Mouse (Mus musculus) limb, embryonic 11.5 days (tissue): ENCODE measurements around the gene Rusc1. TPM values are rescaled to one million over a fixed set of nuclear protein-coding genes. Genes with fewer than 3 reads are reported as not detected.

Experiments used
- ATAC-seq: fragments of 200-750 bp; cut with Nextera tagmentation; 2 replicates; pipeline ENCODE4 v1.8.0; 2017; ENCODE audit warnings: low read depth; ENCODE audit not compliant: insufficient number of reproducible peaks, low FRiP score, low TSS enrichment
- DNase-seq: peaks from one replicate; pipeline ENCODE4 v3.0.0-alpha.2; 2015; ENCODE audit warnings: low spot score
- H3K27ac ChIP-seq: fragments of 300-500 bp; sonication (generic); replicated peaks from 2 replicates; pipeline ENCODE4 v1.5.1; 2014; ENCODE audit warnings: low read depth, mild to moderate bottlenecking, low read length
- H3K27me3 ChIP-seq: fragments of 300-500 bp; sonication (generic); 2 replicates; pipeline ENCODE4 v1.6.1; 2014; ENCODE audit warnings: mild to moderate bottlenecking, low read length, mixed read lengths; ENCODE audit not compliant: control insufficient read depth, insufficient read depth
- H3K36me3 ChIP-seq: fragments of 300-500 bp; sonication (generic); 2 replicates; pipeline ENCODE4 v1.6.1; 2014; ENCODE audit warnings: mild to moderate bottlenecking, low read length, moderate library complexity, mixed read lengths; ENCODE audit not compliant: control insufficient read depth, insufficient read depth
- H3K4me1 ChIP-seq: fragments of 300-500 bp; sonication (generic); 2 replicates; pipeline ENCODE4 v1.6.1; 2014; ENCODE audit warnings: low read length, mixed read lengths; ENCODE audit not compliant: control insufficient read depth, insufficient read depth
- H3K4me2 ChIP-seq: fragments of 300-500 bp; sonication (generic); 2 replicates; pipeline ENCODE4 v1.6.1; 2014; ENCODE audit warnings: low read depth, mild to moderate bottlenecking, moderate library complexity; ENCODE audit not compliant: severe bottlenecking
- H3K4me3 ChIP-seq: fragments of 300-500 bp; sonication (generic); 2 replicates; pipeline ENCODE4 v1.5.1; 2014; ENCODE audit warnings: low read depth, low read length
- H3K9ac ChIP-seq: fragments of 300-500 bp; sonication (generic); 2 replicates; pipeline ENCODE4 v1.6.1; 2014; ENCODE audit warnings: mild to moderate bottlenecking, low read length
- H3K9me3 ChIP-seq: fragments of 300-500 bp; sonication (generic); 2 replicates; pipeline ENCODE4 v1.6.1; 2016; ENCODE audit warnings: low read length; ENCODE audit not compliant: control insufficient read depth
- WGBS: fragments of 180-500 bp; shearing (Covaris S2); extraction: QIAGEN DNeasy Blood & Tissue Kit; methylation state at CpG from one replicate; pipeline ENCODE4 v1.1.7; 2014; 5-methylcytosine and 5-hydroxymethylcytosine counted together
- polyA plus RNA-seq: library from polyadenylated mRNA; unstranded; fragments of >200 nt; fragmentation: Nextera tagmentation; extraction: Ambion mirVana; gene quantifications from 2 replicates; pipeline ENCODE4 v1.2.1, GENCODE M21; 2014

The Rusc1 gene
- polyA plus RNA-seq, 1 experiment from 2014 or later: 13.8 TPM

DNA sequence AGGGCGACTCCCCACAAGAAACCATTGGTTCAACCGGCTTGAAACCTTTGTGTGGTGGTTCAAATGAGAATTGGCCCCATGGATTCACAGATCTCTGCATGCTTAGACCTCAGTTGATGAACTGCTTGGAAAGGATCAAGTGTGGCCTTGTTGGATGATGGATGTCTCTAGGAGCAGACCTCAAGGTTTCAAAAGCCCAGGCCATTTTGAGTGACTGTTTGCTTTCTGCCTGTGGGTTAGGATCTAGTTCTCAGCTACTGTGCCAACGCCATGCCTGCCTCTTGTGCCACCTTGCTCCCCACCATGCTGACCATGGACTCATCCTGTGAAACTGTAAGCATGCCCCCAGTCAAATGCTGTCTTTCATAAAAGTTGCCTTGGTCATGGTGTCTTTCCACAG is 32.9 kb upstream of the Rusc1 start:
- Histone ChIP-seq H3K27me3 (no peaks in the 10 kb centered on the region), H3K4me2 (no peak overlapping the region), H3K27ac (no peak overlapping the region), H3K4me1 (no peaks in the 10 kb centered on the region), H3K9ac (no peak overlapping the region), H3K36me3 (no peaks in the 10 kb centered on the region), H3K9me3 (no peaks in the 10 kb centered on the region), H3K4me3 (no peak overlapping the region)
- DNase-seq: no peak
- WGBS: 94% methylated on average over 3 of the region's 3 CpGs
- ATAC-seq: no peak

DNA sequence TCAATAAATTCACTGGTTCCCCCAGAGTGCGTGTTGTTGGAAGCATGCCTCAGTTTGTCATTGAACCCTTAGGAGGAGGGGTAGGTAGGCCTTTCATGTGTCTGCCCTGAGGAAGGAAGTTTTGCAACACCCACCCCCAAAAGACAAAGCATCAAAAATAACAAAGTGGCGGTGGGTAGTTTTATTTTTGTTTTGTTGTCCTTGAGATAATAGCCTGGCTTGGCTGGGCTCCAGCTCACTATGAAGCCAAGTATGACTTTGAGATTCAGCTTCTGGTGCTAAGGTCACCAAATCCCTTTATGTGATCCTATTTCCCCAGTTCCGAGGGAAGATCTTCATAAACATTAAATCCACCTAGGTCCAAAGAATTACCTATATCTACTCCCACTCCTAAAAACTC is 31.1 kb upstream of the Rusc1 start:
- H3K27me3 ChIP-seq: no peaks in the 10 kb centered on the region
- ATAC-seq (no peak), DNase-seq (no peak)
- no peak overlapping the region for H3K4me3 ChIP-seq
- no peaks in the 10 kb centered on the region for H3K9me3 ChIP-seq
- H3K4me2 ChIP-seq: no peak overlapping the region
- H3K4me1 ChIP-seq: no peaks in the 10 kb centered on the region
- no peak overlapping the region for H3K9ac ChIP-seq
- 88% methylated on average over 3 of the region's 3 CpGs for WGBS
- no peak overlapping the region for H3K27ac ChIP-seq
- no peaks in the 10 kb centered on the region for H3K36me3 ChIP-seq

DNA sequence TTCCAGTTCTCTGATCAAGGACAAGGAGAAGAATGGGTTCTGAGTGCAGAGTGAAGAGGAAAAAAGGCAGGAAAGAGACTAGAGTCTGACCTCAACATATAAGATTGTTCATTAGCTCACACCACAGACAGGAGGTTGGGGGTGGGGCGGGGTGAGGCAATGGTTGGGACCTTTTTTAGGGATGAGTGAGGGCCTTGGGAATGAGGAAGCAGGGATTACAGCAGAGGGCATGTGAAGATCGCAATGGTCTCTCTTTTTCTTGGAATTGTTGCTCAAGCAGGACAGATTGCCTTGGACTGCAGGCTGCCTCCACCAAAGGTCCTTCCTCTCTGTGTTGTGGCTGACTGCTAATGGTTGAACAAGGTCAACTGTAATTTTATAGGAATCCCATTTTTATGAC is 30.2 kb upstream of the Rusc1 start:
- DNase-seq: no peak
- 83% methylated on average over 2 of the region's 2 CpGs for WGBS
- Histone ChIP-seq H3K9me3 (no peaks in the 10 kb centered on the region), H3K27ac (no peak overlapping the region), H3K27me3 (no peaks in the 10 kb centered on the region), H3K36me3 (no peaks in the 10 kb centered on the region), H3K4me2 (no peak overlapping the region), H3K4me1 (no peaks in the 10 kb centered on the region), H3K4me3 (no peak overlapping the region), H3K9ac (no peak overlapping the region)
- ATAC-seq: no peak

DNA sequence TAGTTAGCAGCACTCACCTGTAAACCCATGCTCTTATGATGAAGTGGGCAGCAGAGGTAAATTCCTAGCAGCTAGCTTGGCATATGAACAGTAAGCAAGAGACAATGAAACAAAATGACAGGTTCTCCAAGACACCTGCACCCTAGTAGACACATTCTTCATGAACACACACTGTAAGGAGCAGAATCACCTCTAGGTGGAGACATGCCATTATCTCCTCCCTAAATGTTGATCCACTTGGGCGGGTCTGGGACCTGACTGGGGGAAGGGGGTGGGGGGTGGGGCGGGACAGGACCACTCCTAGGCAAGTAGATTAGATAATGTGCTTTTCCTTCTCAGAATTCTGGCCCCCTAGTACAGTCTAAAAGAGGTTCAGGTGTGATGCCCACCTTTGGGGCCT is 22.4 kb upstream of the Rusc1 start:
- H3K4me1 ChIP-seq: no peaks in the 10 kb centered on the region
- no peak for DNase-seq
- no peaks in the 10 kb centered on the region for H3K27me3 ChIP-seq
- H3K9ac ChIP-seq: no peak overlapping the region
- no peaks in the 10 kb centered on the region for H3K9me3 ChIP-seq
- no peaks in the 10 kb centered on the region for H3K36me3 ChIP-seq
- H3K4me2 ChIP-seq: no peak overlapping the region
- ATAC-seq: no peak
- H3K4me3 ChIP-seq: no peak overlapping the region
- H3K27ac ChIP-seq: no peak overlapping the region
- WGBS: 3% methylated on average over 2 of the region's 2 CpGs

DNA sequence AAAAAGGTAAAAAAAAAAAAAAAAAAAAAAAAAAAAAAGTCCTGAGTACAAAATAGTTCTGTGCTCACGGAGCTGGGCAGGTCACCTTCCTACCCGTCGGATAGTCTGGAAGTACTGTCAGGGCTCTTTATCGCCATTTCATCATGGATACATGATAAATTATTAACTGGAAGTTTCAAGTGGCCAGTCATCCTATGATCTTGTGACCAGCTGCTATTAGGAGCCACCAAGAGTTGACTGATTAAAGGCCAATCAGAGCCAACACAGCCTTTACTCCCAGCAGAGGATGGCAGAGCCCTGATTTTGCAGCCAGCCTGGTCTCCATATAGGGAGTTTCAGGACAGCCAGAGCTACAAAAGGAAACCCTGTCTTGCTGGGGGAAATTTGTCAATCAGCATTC is 19.9 kb upstream of the Rusc1 start:
- ATAC-seq (no peak), DNase-seq (no peak)
- Histone ChIP-seq H3K9ac (no peak overlapping the region), H3K4me3 (no peak overlapping the region), H3K36me3 (no peaks in the 10 kb centered on the region), H3K27ac (no peak overlapping the region), H3K4me1 (no peaks in the 10 kb centered on the region), H3K27me3 (no peaks in the 10 kb centered on the region), H3K4me2 (no peak overlapping the region), H3K9me3 (no peaks in the 10 kb centered on the region)
- 89% methylated on average over 4 of the region's 4 CpGs for WGBS

DNA sequence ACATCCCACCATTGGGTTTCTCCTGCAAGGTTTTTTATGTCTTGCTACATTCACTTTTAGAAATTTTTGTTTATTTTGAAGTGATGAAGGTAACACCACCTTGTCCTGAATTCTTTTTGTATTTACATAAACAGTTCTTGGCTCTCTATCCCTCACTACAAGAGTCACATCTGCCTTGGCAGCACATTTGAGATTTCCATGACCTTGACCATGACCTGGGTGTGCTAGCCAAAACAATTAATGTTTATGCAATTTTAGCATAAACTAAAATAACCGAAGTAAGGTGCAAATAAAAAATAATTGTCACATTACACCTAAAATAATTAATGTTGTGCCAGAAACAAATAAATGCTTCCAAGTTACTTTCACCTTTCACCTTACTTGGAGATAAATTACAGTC is 15.0 kb upstream of the Rusc1 start:
- H3K4me2 ChIP-seq: no peak overlapping the region
- no peaks in the 10 kb centered on the region for H3K27me3 ChIP-seq
- H3K27ac ChIP-seq: no peak overlapping the region
- H3K4me1 ChIP-seq: no peaks in the 10 kb centered on the region
- H3K9me3 ChIP-seq: no peaks in the 10 kb centered on the region
- no peak for ATAC-seq
- DNase-seq: no peak
- H3K36me3 ChIP-seq: no peaks in the 10 kb centered on the region
- 64% methylated on average over 1 of the region's 1 CpGs for WGBS
- H3K4me3 ChIP-seq: no peak overlapping the region
- no peak overlapping the region for H3K9ac ChIP-seq

DNA sequence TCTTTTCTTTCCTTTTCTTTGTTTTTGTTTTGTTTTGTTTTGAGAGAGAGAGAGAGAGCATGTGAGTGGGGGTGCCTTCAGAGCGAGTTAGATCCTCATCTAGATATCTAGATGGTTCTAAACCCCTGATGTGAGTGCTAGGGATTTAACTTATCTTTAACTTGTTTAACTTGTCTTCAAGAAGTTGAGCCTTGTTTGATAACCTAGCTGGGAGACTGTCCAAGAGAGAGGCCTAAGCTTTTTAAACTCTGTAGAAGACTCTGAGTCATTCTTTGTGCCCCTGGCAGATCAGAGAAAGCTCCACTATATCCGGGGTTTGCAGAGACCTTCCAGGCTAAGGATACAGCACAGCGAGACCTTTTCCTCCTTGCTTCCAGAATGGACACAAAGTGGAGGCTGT is 14.4 kb upstream of the Rusc1 start:
- no peak overlapping the region for H3K27ac ChIP-seq
- H3K27me3 ChIP-seq: no peaks in the 10 kb centered on the region
- no peak overlapping the region for H3K9ac ChIP-seq
- 0 out of 2 replicates have a peak, but pooled peaks cover 4% of the 10 kb centered on the region for H3K4me1 ChIP-seq
- no peaks in the 10 kb centered on the region for H3K36me3 ChIP-seq
- H3K4me3 ChIP-seq: no peak overlapping the region
- H3K4me2 ChIP-seq: no peak overlapping the region
- WGBS: 66% methylated on average over 3 of the region's 3 CpGs
- no peak for ATAC-seq
- DNase-seq: no peak
- H3K9me3 ChIP-seq: no peaks in the 10 kb centered on the region

DNA sequence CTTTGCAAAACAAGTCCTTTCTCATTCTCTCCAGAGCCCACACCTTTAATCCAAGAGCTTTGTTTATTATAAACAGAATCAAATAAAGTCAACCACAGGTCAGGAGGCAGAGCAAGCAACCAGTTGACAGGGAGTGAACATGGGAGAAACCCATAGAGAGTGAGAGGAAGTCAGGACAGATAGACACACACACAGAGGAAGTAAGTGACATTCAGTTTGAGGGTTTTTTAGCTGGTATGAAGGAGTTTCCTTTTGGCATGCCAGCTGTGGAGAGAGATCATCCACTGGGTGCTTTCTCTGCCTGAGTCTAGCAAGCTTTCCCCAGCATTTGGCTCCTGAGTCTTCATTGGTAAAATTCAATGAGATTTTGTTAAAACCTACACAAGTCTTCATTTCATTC is 13.8 kb upstream of the Rusc1 start:
- ATAC-seq (no peak), DNase-seq (no peak)
- Histone ChIP-seq H3K4me3 (no peak overlapping the region), H3K9ac (no peak overlapping the region), H3K27me3 (no peaks in the 10 kb centered on the region), H3K36me3 (no peaks in the 10 kb centered on the region), H3K9me3 (no peaks in the 10 kb centered on the region), H3K27ac (no peak overlapping the region), H3K4me2 (no peak overlapping the region), H3K4me1 (0 out of 2 replicates have a peak, but pooled peaks cover 5% of the 10 kb centered on the region)

DNA sequence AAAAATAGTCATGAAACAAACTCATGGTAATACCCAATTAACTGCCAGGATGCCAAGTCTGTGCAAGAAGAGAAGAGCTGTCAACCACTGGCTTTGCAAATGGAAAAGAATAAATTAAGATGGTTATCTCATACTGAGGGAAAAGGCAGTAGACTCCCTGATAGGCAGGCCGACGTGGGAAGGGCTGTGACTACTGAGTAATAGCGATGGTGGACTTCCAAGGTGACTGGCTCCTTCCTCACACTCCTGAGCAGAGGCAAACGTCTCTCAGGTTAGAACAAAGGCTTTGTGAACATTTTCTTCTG is 10.1 kb upstream of the Rusc1 start:
- ATAC-seq (no peak), DNase-seq (no peak)
- no peaks in the 10 kb centered on the region for H3K9me3 ChIP-seq
- H3K27ac ChIP-seq: no peak overlapping the region
- peaks cover 16% of the 10 kb centered on the region for H3K4me1 ChIP-seq
- WGBS: 77% methylated on average over 4 of the region's 4 CpGs
- no peaks in the 10 kb centered on the region for H3K27me3 ChIP-seq
- H3K4me2 ChIP-seq: no peak overlapping the region
- peaks cover 8% of the 10 kb centered on the region; the same call in 1 of the 2 replicates for H3K36me3 ChIP-seq
- no peak overlapping the region for H3K9ac ChIP-seq
- H3K4me3 ChIP-seq: no peak overlapping the region
